ENCODE assay signal across 9 mouse cellular contexts in the genomic region with DNA sequence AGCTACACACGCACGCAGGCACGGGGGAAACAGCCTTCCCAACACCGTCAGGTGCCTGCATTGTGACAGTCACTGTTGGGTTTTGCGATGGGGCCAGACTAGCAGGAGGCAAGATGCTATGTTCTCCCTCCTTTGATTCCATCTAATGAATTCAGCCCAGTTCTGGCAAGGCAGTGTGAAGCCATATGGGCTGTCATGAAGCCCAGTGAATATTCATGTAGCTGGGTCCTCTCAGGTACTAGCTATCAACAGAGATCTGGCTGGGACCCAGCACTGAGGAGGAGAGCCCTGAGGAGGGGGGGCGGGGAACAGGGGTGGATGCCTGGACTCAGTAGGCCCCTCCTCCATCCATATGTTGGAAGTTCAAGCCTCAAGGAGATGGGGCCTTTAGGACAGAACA.
DNase-seq lines count a peak whose midpoint lies in the region; ATAC-seq lines count a peak whose summit lies in the region.
"Had no signal": no experiment of that assay in that cellular context is flagged by ENCODE, and none has a peak within 500 bp of the region (broad histone marks: within the 10 kb centered on the region; RNA-seq: fewer than 3 reads in every experiment).

No protein-coding gene starts in this region.

- ATAC-seq in frontal cortex, adult (ENCODE audit: low TSS enrichment) = peak; percentile 98
- ATAC-seq in monocyte, adult 5-6 weeks (replicated peaks; ENCODE audit: insufficient number of reproducible peaks, low FRiP score, low TSS enrichment, poor library complexity, severe bottlenecking) = no peak

- peak; percentile 39 for DNase-seq in testis, postnatal 10 days (ENCODE audit: low spot score)
- no peak for DNase-seq in testis, postnatal 14 days (ENCODE audit: low spot score)
- DNase-seq in left cerebral cortex, adult 9 months (ENCODE audit: low spot score in 2 of 2) = peak; percentile 42 to 79
- DNase-seq in c-Kit-positive CD71-positive TER-119-positive erythroid progenitor cells, embryonic 14.5 days (ENCODE audit: low spot score) = no peak
- DNase-seq in adrenal gland, postnatal 36 days = no peak
- DNase-seq in thymus, postnatal 25 days = no peak
- DNase-seq: liver had no signal

Comparison
In these comparisons a context has a peak if more than half of its experiments do, and no peak if none do; other contexts are left out.
1. DNase-seq: peak in testis, postnatal 10 days (single experiment) and left cerebral cortex, adult 9 months (2 of 2); none in testis, postnatal 14 days (single experiment), c-Kit-positive CD71-positive TER-119-positive erythroid progenitor cells, embryonic 14.5 days (single experiment), adrenal gland, postnatal 36 days (0 of 2) and thymus, postnatal 25 days (single experiment).